Mouse (Mus musculus) 3134 (cell line): ENCODE results near the gene Ndufv1.
A peak's percentile ranks its signal among the peaks of the same experiment; 100 is the strongest.
"Not testable (repeated sequence)": the region's sequence is repeated elsewhere in the genome, so short reads cannot be mapped to it uniquely, and the experiment has no call there.

ENCODE experiments used
- DNase-seq: peaks from one replicate; pipeline ENCODE4 v3.0.0-alpha.2; 2011; ENCODE audit warnings: low spot score; ENCODE audit not compliant: insufficient read length; ENCODE audit errors: extremely low read depth

The Ndufv1 gene

DNA sequence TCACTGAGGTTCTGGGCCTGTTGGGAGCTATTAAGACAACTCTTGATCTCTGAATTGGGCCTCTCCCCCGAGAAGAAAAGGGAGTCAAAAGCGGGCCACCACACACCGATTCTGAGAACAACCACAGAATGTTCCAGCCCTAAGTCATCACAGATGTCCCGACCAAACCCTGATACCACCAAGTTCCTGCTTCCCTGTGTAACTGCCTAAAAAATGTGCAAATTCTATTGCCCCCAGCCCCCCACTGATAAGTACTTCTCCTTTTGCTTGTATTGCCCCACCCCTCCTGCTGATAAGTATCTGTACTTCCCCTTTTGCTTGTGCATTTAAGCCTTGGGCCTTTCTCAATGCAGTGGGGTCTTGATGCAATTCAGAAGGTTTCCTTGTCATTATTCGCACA lies 31.5 kb upstream of the Ndufv1 start:
- DNase-seq: not testable (repeated sequence)

DNA sequence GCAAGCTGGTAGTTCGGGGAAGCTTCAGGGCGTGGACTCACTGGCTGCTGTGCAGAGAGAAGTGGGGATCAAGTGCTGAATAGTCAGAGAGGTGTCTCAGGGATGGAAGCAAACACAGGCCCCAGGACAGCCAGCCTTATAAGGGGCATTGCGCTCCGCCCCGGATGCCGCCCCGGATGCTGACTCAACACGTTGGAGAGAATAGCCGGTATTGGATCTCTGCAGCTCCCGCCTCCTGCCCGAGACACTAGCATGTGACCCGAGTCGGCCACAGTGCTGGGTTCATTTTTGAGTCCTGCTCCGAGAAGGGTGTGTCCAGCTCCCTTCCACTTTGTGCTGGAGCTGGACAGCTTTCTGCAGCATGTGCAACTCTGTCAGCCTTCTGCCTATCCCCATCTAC lies 29.5 kb upstream of the Ndufv1 start:
- no peak for DNase-seq

- DNase-seq: not testable (repeated sequence)
Observed at GRCm38 (mm10) chr19:4041500-4041899, 28.9 kb upstream of the Ndufv1 start.

DNA sequence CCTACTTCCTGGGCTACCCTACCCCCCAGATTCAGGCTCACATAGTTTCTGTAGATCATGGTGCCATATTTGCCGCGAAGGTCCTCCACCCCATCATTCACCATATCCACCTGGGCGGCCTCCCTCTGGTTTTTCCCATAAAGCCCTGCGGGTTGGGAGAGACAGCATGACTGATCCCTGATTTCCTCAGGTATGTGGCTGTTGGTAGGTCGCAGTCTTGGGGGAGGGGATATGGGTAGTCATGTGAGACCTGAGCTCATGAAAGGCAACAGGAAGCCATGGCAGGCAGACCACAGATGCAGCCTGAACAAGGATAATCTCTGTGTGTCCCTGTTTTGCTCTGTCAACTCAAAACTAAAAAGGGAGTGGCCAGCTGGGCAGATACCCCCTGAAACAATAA lies 28.3 kb upstream of the Ndufv1 start:
- DNase-seq: not testable (repeated sequence)

- peak; percentile 93 for DNase-seq
Observed at GRCm38 (mm10) chr19:4037788-4038232, 25.2 kb upstream of the Ndufv1 start, which contains the start of gene Gstp1. TSS of gene Gstp1 (minus strand) at chr19:4037985.

- not testable (repeated sequence) for DNase-seq
Observed at GRCm38 (mm10) chr19:4037154-4037787, 24.7 kb upstream of the Ndufv1 start.

GRCm38 (mm10) chr19:4036327-4037045 lies 23.9 kb upstream of the Ndufv1 start:
- no peak for DNase-seq

DNA sequence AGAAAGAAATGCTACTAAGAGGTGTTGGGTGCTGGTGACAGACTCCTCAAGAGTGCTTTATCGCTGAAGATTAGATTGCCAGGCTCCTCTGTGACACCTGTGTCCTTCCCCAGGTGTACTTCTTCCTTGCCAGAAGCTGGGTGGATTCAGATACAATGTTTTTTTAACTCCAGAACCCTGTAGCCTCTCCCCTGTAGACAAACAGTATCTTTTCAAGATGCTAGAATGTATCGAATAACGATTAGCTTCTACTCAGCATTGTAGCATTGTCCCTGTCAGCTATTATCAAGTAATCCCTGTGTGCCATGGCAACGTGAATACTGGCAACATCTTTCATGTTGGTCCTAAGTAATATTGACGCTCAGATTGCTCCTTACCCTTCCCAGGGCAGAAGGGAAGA lies 21.1 kb upstream of the Ndufv1 start:
- DNase-seq: no peak

- DNase-seq: no peak
Observed at GRCm38 (mm10) chr19:4033298-4033697, 20.7 kb upstream of the Ndufv1 start.

GRCm38 (mm10) chr19:4032668-4033067 lies 20.1 kb upstream of the Ndufv1 start:
- DNase-seq: no peak

DNA sequence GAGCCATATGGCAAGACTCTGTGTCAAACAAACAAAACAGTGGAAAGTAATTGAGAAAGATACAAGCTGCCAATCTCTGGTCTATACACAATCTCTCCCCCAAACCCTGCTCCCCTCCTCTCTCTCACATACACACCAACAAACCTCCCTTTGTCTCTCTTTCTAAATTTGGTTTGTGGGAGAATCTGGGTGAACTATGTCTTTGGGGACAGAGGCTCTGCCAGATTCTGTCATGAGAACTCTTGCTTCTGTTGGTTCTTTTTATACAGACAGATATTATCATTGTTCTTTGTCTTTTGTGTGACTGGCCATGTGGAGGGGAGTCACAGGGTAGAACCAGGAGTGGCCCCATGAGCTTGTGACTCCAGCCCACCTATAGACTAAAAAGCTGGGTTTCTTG lies 15.0 kb upstream of the Ndufv1 start:
- no peak for DNase-seq

GRCm38 (mm10) chr19:4023185-4023584 lies 10.6 kb upstream of the Ndufv1 start:
- DNase-seq: no peak

GRCm38 (mm10) chr19:4018743-4019583 lies 6.4 kb upstream of the Ndufv1 start:
- peak; percentile 56 for DNase-seq

DNA sequence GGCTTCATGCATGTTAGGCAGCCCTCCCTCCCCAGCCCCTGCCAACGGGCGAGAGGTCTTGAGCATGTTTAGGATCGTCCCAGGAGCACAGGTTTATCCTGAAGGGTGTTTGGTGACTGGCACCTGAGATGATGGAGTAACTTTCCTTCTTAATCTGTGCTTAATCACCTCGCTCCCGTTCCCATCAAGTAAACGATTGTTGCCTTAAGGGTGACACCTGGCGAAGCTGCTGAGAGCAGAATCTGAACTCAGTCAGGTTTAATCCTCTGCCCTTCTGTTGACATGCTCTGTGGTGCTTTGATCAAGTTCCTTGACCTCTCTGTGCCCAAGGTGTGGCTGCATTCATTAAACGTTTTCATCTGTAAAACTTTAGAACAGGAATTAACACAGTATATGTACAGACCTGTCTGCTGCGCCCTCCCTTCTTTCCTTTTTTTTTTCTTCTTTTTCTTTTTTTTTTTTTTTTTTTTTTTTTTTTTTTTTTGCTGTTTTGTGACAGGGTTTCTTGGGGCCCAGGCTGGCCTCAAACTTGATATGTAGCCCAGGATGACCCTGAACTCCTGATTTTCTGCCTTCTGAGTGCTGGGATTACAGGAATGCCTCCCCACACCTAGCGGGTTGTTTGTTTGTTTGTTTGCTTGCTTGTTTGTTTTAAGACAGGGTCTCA lies 5.4 kb upstream of the Ndufv1 start:
- DNase-seq: no peak

- no peak for DNase-seq
Observed at GRCm38 (mm10) chr19:4015635-4016034, 3.0 kb upstream of the Ndufv1 start.

DNA sequence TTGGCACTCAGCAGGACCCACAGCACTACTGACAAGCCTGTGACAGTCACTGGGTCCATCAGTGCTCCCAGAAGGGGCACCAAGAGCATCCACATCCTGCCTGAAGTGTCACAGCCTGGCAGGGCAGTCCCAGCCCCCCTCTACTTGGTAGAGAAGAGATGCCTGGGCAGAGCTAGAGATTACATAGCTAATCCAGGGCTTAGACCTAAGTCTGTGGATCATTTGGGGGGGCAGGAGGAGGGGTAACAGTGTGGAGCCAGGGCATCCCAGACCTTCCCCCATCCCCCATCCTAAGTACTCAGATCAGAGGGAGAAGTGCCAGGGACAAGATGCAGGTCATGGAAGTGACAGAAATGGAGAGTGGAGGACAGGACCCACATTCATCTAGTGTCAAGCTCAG lies 2.2 kb upstream of the Ndufv1 start:
- DNase-seq: no peak

GRCm38 (mm10) chr19:4013066-4013465 lies 460 bp upstream of the Ndufv1 start:
- no peak for DNase-seq

GRCm38 (mm10) chr19:4011086-4011485 lies 1.5 kb downstream of the Ndufv1 start:
- no peak for DNase-seq

- DNase-seq: no peak
Observed at GRCm38 (mm10) chr19:4005971-4006370, 6.6 kb downstream of the Ndufv1 start.

DNA sequence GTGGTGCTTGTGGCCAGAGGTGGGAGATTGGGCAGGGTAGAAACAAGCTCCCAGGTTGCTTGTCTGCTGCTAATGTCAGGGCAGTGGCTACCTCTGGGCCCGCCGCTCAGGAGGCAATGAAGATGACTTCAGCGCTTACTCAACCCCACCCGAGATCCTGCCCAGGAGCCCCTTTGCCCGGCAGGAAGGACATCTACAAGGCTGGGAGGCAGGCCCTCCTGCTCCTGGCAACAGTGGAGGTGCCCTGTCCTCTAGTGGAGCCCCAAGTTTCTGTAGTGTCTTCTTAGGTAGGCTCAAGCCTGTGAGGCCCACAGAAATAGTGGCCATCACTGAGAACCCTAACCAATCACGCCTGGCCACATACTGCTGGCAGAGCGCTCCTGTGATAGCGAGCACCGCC lies 7.5 kb downstream of the Ndufv1 start:
- no peak for DNase-seq

DNA sequence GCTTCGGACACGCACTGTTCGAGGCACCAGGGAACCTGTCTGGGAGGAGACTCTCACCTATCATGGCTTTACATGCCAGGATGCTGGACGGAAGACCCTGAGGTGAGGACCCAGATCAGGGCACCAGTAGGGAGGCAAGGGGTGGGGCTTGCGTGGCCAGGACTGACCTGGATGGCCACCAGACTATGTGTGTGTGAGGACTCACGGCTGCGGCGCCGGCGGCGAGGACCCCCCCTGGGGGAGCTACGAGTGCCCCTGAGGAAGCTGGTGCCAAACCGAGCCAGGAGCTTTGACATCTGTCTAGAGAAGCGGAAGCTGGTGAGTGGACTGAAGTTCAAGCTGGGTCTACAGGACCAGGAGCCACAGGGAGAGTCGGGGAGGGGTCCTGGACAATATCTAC lies 8.3 kb downstream of the Ndufv1 start:
- DNase-seq: no peak
